11 mouse cellular contexts compared by ENCODE assay signal in the genomic region with DNA sequence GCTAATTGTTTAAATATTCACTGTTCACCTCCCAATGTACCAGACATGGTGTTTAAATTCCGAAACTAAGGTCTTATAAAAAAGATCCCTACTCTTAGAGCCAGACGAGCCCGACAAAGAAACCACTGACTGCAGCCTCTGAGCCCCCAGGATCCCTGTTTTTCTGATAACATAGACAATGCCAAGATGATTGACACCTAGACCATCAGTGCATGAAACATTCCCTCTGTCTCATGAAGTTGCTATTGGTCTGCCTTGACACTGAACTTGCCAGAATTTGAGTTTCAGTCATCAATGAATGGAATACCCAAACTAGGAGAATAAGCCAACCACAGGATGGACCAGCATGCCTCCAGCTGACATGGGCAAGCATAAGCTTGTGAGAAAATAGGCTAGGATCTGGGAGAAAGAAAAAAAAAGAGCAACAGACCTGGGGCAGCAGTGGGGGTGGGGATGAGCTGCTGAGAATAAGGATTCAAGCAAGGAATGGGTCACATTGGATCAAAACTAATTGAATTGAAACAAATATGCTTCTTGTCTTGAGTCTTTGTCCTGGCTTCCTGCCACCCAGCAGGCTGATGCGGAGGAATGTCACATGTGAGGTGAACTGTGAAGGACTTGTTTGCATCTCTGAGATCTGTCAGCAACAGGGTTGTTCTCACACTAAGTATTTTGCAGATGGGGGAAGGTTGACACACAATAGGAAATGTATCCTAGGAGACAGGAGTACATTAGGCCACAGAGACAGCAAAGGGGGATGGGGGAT.
DNase-seq lines count a peak whose midpoint lies in the region; ATAC-seq and TF ChIP-seq lines count a peak whose summit lies in the region.
"Had no signal": no experiment of that assay in that cellular context is flagged by ENCODE, and none has a peak within 500 bp of the region (broad histone marks: within the 10 kb centered on the region; RNA-seq: fewer than 3 reads in every experiment).

No protein-coding gene starts in this region.

- H3K9me3 ChIP-seq in kidney, embryonic 15.5 days (replicated peaks) = no peaks in the 10 kb centered on the region
- H3K9me3 ChIP-seq in hindbrain, embryonic 10.5 days = no peaks in the 10 kb centered on the region
- H3K9me3 ChIP-seq in midbrain, postnatal 0 days (ENCODE audit: low read length) = no peaks in the 10 kb centered on the region
- no peaks in the 10 kb centered on the region for H3K9me3 ChIP-seq in liver, postnatal 0 days (ENCODE audit: low read length)
- H3K9me3 ChIP-seq: liver, embryonic 13.5 days; neural tube, embryonic 12.5 days had no signal

- ATAC-seq in kidney, embryonic 15.5 days (replicated peaks; ENCODE audit: low FRiP score) = no peak
- no peak for ATAC-seq in midbrain, postnatal 0 days (ENCODE audit: low FRiP score)
- no peak for ATAC-seq in liver, postnatal 0 days

- no peak overlapping the region for H3K9ac ChIP-seq in kidney, embryonic 15.5 days
- no peak overlapping the region for H3K9ac ChIP-seq in midbrain, postnatal 0 days (replicated peaks; ENCODE audit: low read length, poor library complexity, severe bottlenecking)
- no peak overlapping the region for H3K9ac ChIP-seq in liver, postnatal 0 days (replicated peaks)
- H3K9ac ChIP-seq: liver, embryonic 13.5 days; neural tube, embryonic 12.5 days had no signal

- no peaks in the 10 kb centered on the region for H3K4me1 ChIP-seq in kidney, embryonic 15.5 days
- H3K4me1 ChIP-seq in hindbrain, embryonic 10.5 days (replicated peaks) = peaks cover 26% of the 10 kb centered on the region
- H3K4me1 ChIP-seq in midbrain, postnatal 0 days (ENCODE audit: insufficient read depth, low read length) = peaks cover 4% of the 10 kb centered on the region; the same call in 1 of the 2 replicates
- no peaks in the 10 kb centered on the region for H3K4me1 ChIP-seq in liver, postnatal 0 days (ENCODE audit: insufficient read depth)
- H3K4me1 ChIP-seq: liver, embryonic 13.5 days; neural tube, embryonic 12.5 days had no signal

- no peak for TF ChIP-seq CTCF in midbrain, postnatal 0 days (IDR thresholded peaks at IDR 0.05)
- no peak for TF ChIP-seq CTCF in liver, postnatal 0 days (IDR thresholded peaks at IDR 0.05; ENCODE audit: low read depth)

- peak; percentile 9 for DNase-seq in kidney, postnatal 14 days
- DNase-seq in brain, adult 2 months (ENCODE audit: low read depth, low spot score) = peak; percentile 21
- peak; percentile 59 for DNase-seq in hindbrain, embryonic 10.5 days (ENCODE audit: low spot score)
- peak; percentile 51 for DNase-seq in midbrain, postnatal 0 days (ENCODE audit: low spot score)
- no peak for DNase-seq in lung, postnatal 25 days (ENCODE audit: low spot score)
- DNase-seq in liver, postnatal 0 days = no peak
- DNase-seq: adrenal gland, postnatal 10 days; cerebellum, adult 11-12 months; liver, embryonic 13.5 days had no signal

- no peak for TF ChIP-seq EP300 in liver, postnatal 0 days (IDR thresholded peaks at IDR 0.05; ENCODE audit: low read depth)

- no peak overlapping the region for H3K4me3 ChIP-seq in kidney, embryonic 15.5 days (replicated peaks)
- no peak overlapping the region for H3K4me3 ChIP-seq in hindbrain, embryonic 10.5 days
- H3K4me3 ChIP-seq in midbrain, postnatal 0 days (ENCODE audit: low read depth, low read length) = no peak overlapping the region
- no peak overlapping the region for H3K4me3 ChIP-seq in liver, postnatal 0 days (ENCODE audit: low read depth, low read length)
- H3K4me3 ChIP-seq: liver, embryonic 13.5 days; neural tube, embryonic 12.5 days had no signal

- no peaks in the 10 kb centered on the region for H3K36me3 ChIP-seq in kidney, embryonic 15.5 days
- no peaks in the 10 kb centered on the region for H3K36me3 ChIP-seq in hindbrain, embryonic 10.5 days
- no peaks in the 10 kb centered on the region for H3K36me3 ChIP-seq in midbrain, postnatal 0 days (ENCODE audit: insufficient read depth, low read length)
- H3K36me3 ChIP-seq in liver, postnatal 0 days (replicated peaks; ENCODE audit: insufficient read depth, low read length) = no peaks in the 10 kb centered on the region
- H3K36me3 ChIP-seq: liver, embryonic 13.5 days; neural tube, embryonic 12.5 days had no signal

- 73% methylated on average over 4 of the region's 4 CpGs for WGBS in kidney, embryonic 15.5 days
- WGBS in hindbrain, embryonic 10.5 days = 45% methylated on average over 4 of the region's 4 CpGs
- 37% methylated on average over 4 of the region's 4 CpGs for WGBS in midbrain, postnatal 0 days
- 70% methylated on average over 4 of the region's 4 CpGs for WGBS in liver, postnatal 0 days (ENCODE audit: insufficient replicate concordance)

- no peaks in the 10 kb centered on the region for H3K27me3 ChIP-seq in kidney, embryonic 15.5 days
- H3K27me3 ChIP-seq in hindbrain, embryonic 10.5 days (ENCODE audit: insufficient read depth, poor library complexity, severe bottlenecking) = no peaks in the 10 kb centered on the region
- no peaks in the 10 kb centered on the region for H3K27me3 ChIP-seq in midbrain, postnatal 0 days (ENCODE audit: insufficient read depth, low read length)
- no peaks in the 10 kb centered on the region for H3K27me3 ChIP-seq in liver, postnatal 0 days (ENCODE audit: insufficient read depth, low read length)
- H3K27me3 ChIP-seq: liver, embryonic 13.5 days; neural tube, embryonic 12.5 days had no signal

- no peak overlapping the region for H3K27ac ChIP-seq in kidney, embryonic 15.5 days
- H3K27ac ChIP-seq in hindbrain, embryonic 10.5 days = peak overlapping the region; percentile 9; the same call in 1 of the 2 replicates
- H3K27ac ChIP-seq in midbrain, postnatal 0 days (ENCODE audit: low read depth, low read length) = no peak overlapping the region
- H3K27ac ChIP-seq in liver, postnatal 0 days (ENCODE audit: low read depth) = no peak overlapping the region
- H3K27ac ChIP-seq: liver, embryonic 13.5 days; neural tube, embryonic 12.5 days had no signal

- H3K4me2 ChIP-seq in kidney, embryonic 15.5 days = no peak overlapping the region
- no peak overlapping the region for H3K4me2 ChIP-seq in midbrain, postnatal 0 days (ENCODE audit: low read depth, low read length, poor library complexity, severe bottlenecking)
- no peak overlapping the region for H3K4me2 ChIP-seq in liver, postnatal 0 days (ENCODE audit: low read depth, low read length)
- H3K4me2 ChIP-seq: liver, embryonic 13.5 days; neural tube, embryonic 12.5 days had no signal

Comparison
In these comparisons a context has a peak if more than half of its experiments do, and no peak if none do; other contexts are left out.
1. DNase-seq: peak in kidney, postnatal 14 days (single experiment), brain, adult 2 months (single experiment), hindbrain, embryonic 10.5 days (single experiment) and midbrain, postnatal 0 days (single experiment); none in lung, postnatal 25 days (single experiment) and liver, postnatal 0 days (single experiment).